Mouse (Mus musculus) limb, embryonic 13.5 days (tissue): Measurements from ENCODE around the gene Vmn1r181. TPM values are rescaled to one million over a fixed set of nuclear protein-coding genes. Genes with fewer than 3 reads are reported as not detected.
"Not testable (repeated sequence)": the region's sequence is repeated elsewhere in the genome, so short reads cannot be mapped to it uniquely, and the experiment has no call there.

ENCODE experiments used
- ATAC-seq: fragments of 200-750 bp; cut with Nextera tagmentation; 2 replicates; pipeline ENCODE4 v1.8.0; 2017; ENCODE audit warnings: low read depth, moderate number of reproducible peaks, moderate TSS enrichment; ENCODE audit not compliant: low FRiP score
- H3K27ac ChIP-seq: fragments of 300-500 bp; sonication (generic); 2 replicates; pipeline ENCODE4 v1.5.1; 2015; ENCODE audit warnings: inconsistent platforms, mild to moderate bottlenecking, moderate library complexity
- H3K27me3 ChIP-seq: fragments of 300-500 bp; sonication (generic); 2 replicates; pipeline ENCODE4 v1.6.1; 2015; ENCODE audit warnings: mild to moderate bottlenecking, inconsistent platforms
- H3K36me3 ChIP-seq: fragments of 300-500 bp; sonication (generic); 2 replicates; pipeline ENCODE4 v1.6.1; 2015; ENCODE audit warnings: inconsistent platforms, mild to moderate bottlenecking, moderate library complexity
- H3K4me1 ChIP-seq: fragments of 300-500 bp; sonication (generic); 2 replicates; pipeline ENCODE4 v1.6.1; 2015; ENCODE audit warnings: inconsistent platforms
- H3K4me2 ChIP-seq: fragments of 300-500 bp; sonication (generic); replicated peaks from 2 replicates; pipeline ENCODE4 v1.6.1; 2015; ENCODE audit warnings: inconsistent platforms, mild to moderate bottlenecking, moderate library complexity
- H3K4me3 ChIP-seq: fragments of 300-500 bp; sonication (generic); 2 replicates; pipeline ENCODE4 v1.5.1; 2015; ENCODE audit warnings: moderate library complexity, mild to moderate bottlenecking, inconsistent platforms
- H3K9ac ChIP-seq: fragments of 300-500 bp; sonication (generic); 2 replicates; pipeline ENCODE4 v1.6.1; 2015; ENCODE audit warnings: mild to moderate bottlenecking, inconsistent platforms
- H3K9me3 ChIP-seq: fragments of 300-500 bp; sonication (generic); 2 replicates; pipeline ENCODE4 v1.6.1; 2016; ENCODE audit warnings: inconsistent platforms
- WGBS: fragments of 180-500 bp; shearing (Covaris S2); methylation state at CpG from one replicate; pipeline ENCODE4 v1.1.7; 2015; 5-methylcytosine and 5-hydroxymethylcytosine counted together
- polyA plus RNA-seq: library from polyadenylated mRNA; unstranded; fragments of >200 nt; fragmentation: Nextera tagmentation; extraction: Ambion mirVana; gene quantifications from 2 replicates; pipeline ENCODE4 v1.2.1, GENCODE M21; 2015

The Vmn1r181 gene
- polyA plus RNA-seq, result not detected in 2 replicates

DNA sequence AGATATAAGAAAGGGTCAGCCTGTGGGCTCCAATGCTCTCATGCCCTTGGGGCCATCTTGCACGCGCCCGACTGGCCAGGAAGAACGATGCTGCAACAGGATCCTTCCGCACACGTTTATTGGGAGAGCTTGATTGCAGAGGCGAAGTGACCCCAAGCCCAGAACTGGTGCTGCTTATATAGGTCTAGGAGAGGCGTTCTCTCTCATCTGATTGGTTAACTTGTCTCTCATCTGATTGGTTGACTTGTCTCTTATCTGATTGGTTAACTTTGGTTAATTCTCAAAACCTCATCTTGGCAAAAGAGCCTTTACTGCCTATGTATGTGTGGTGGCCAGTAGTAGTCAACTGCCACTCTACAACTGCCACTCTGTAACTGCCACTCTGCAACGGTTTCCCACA is at the start of gene Vmn1r181:
Gene Vmn1r181, plus strand, starts transcription at position 301 of the 400 bp plus-strand sequence.
- not testable (repeated sequence) for H3K4me2 ChIP-seq, H3K27ac ChIP-seq, ATAC-seq, H3K4me3 ChIP-seq, H3K36me3 ChIP-seq, H3K9ac ChIP-seq, H3K4me1 ChIP-seq, H3K27me3 ChIP-seq
- H3K9me3 ChIP-seq, result peaks cover 13% of the 10 kb centered on the region; the same call in 1 of the 2 replicates
- 85% methylated on average over 9 of the region's 9 CpGs for WGBS

DNA sequence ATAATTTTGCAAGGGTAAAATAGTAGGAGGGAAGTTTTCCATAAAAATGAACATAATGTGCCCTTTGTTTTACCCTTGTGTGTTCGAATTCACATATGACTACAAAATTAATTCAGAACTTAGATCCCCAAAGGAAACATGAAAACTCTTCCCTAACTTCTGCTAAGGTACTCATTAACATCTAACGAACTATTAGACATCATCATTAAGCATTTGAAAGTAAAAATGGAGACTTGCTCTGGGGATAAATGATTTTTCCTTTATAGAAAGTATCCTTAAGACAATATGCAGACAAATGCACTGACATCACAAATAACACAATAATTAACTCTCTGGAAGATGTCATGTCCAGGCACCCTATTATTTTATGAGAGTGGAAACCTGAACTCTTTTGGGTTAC is 47.7 kb upstream of the Vmn1r181 start, which contains the start of gene Vmn1r179:
Gene Vmn1r179, plus strand, starts transcription at position 301 of the 400 bp plus-strand sequence.
- Histone ChIP-seq H3K9ac (no peak within 1 kb of the TSS), H3K4me1 (no peaks in the 10 kb centered on the region), H3K27me3 (no peaks in the 10 kb centered on the region), H3K27ac (no peak within 1 kb of the TSS), H3K4me2 (no peak within 1 kb of the TSS), H3K36me3 (no peaks in the 10 kb centered on the region), H3K9me3 (peaks cover 19% of the 10 kb centered on the region; the same call in 1 of the 2 replicates), H3K4me3 (no peak within 1 kb of the TSS)
- WGBS, result 51% methylated on average over 2 of the region's 2 CpGs
- ATAC-seq, result no peak

- ATAC-seq, result no peak
- Histone ChIP-seq H3K9ac (no peak within 1 kb of the TSS), H3K36me3 (no peaks in the 10 kb centered on the region), H3K4me3 (no peak within 1 kb of the TSS), H3K27ac (no peak within 1 kb of the TSS), H3K9me3 (peaks cover 20% of the 10 kb centered on the region; the same call in 1 of the 2 replicates), H3K27me3 (no peaks in the 10 kb centered on the region), H3K4me1 (no peaks in the 10 kb centered on the region), H3K4me2 (no peak within 1 kb of the TSS)
These were observed 24.1 kb upstream of the Vmn1r181 start, which contains the start of gene Vmn1r180 for GRCm38 (mm10) chr7:23950332-23950731. TSS of gene Vmn1r180 (plus strand) at chr7:23950632.

DNA sequence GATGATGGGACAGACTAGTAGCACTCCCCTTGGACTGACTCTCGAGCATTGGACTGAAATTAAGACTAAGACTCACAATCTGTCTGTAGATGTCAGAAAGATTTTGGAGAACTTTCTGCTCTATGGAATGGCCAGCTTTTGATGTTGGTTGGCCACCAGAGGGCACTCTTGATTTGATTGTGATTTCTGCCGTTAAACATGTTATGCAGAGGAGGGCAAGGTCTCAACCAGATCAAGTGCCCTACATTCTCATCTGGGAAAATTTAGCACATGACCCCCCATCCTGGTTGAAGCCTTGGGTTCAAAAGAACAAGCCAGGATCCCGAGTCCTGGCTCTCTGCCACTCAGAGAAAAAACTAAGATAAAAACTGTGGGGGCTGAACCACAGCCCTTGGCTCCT is 6.4 kb upstream of the Vmn1r181 start:
- H3K4me2 ChIP-seq, H3K36me3 ChIP-seq, H3K9ac ChIP-seq, H3K27me3 ChIP-seq, H3K4me3 ChIP-seq, H3K27ac ChIP-seq, ATAC-seq, H3K4me1 ChIP-seq: not testable (repeated sequence)
- 52% methylated on average over 3 of the region's 3 CpGs for WGBS
- H3K9me3 ChIP-seq, result peaks cover 30% of the 10 kb centered on the region

DNA sequence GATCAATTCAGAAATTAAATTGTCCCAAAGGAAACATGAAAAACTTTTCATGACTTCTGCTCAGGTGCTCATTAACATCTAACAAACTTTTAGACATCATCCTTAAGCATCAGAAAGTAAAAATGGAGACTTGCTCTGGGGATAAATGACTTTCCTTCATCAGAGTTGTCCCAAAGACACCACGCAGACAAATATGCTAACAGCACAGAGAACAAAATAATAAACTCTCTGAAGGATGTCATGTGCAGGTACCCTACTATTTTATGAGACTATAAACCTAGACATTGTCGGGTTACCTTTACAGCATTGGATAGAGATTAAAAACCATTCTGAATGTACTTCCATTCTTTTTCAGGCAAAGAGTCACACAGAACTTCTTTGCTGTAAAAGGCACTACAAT is 27.0 kb downstream of the Vmn1r181 start, which contains the start of gene V1rd19:
Gene V1rd19, plus strand, starts transcription at position 301 of the 400 bp plus-strand sequence.
- no peak within 1 kb of the TSS for H3K4me2 ChIP-seq
- no peak for ATAC-seq
- H3K27ac ChIP-seq, result no peak within 1 kb of the TSS
- peaks cover 8% of the 10 kb centered on the region; the same call in 1 of the 2 replicates for H3K9me3 ChIP-seq
- WGBS, result 70% methylated on average over 2 of the region's 2 CpGs
- H3K36me3 ChIP-seq, result no peaks in the 10 kb centered on the region
- no peak within 1 kb of the TSS for H3K9ac ChIP-seq
- H3K4me3 ChIP-seq, result no peak within 1 kb of the TSS
- H3K4me1 ChIP-seq, result no peaks in the 10 kb centered on the region
- H3K27me3 ChIP-seq, result no peaks in the 10 kb centered on the region

Other genes starting within 250 kb of the Vmn1r181 start
- gene Vmn1r174, start 222.3 kb upstream of the Vmn1r181 start, polyA plus RNA-seq, result not detected in 2 replicates
- gene Vmn1r175, start 164.0 kb upstream of the Vmn1r181 start, polyA plus RNA-seq, result not detected in 2 replicates
- gene Vmn1r176, start 137.2 kb upstream of the Vmn1r181 start, polyA plus RNA-seq, result not detected in 2 replicates
- gene Vmn1r177, start 108.2 kb upstream of the Vmn1r181 start, polyA plus RNA-seq, result not detected in 2 replicates
- not detected in 2 replicates for gene Vmn1r178, start 82.6 kb upstream of the Vmn1r181 start, polyA plus RNA-seq
- gene Vmn1r179, start 47.6 kb upstream of the Vmn1r181 start, polyA plus RNA-seq, result not detected in 2 replicates
- not detected in 2 replicates for gene Vmn1r180, start 24.0 kb upstream of the Vmn1r181 start, polyA plus RNA-seq
- gene V1rd19, start 27.1 kb downstream of the Vmn1r181 start, polyA plus RNA-seq, result not detected in 2 replicates
- gene Vmn1r183, start 78.6 kb downstream of the Vmn1r181 start, polyA plus RNA-seq, result not detected in 2 replicates
- gene Zfp180, start 107.3 kb downstream of the Vmn1r181 start, polyA plus RNA-seq, result 23.0 and 25.2 TPM in 2 replicates
- gene Zfp112, start 137.7 kb downstream of the Vmn1r181 start, polyA plus RNA-seq, result 9.1 and 9.9 TPM in 2 replicates
- gene Zfp235, start 159.6 kb downstream of the Vmn1r181 start, polyA plus RNA-seq, result 21.3 and 22.0 TPM in 2 replicates
- gene Zfp114, start 200.4 kb downstream of the Vmn1r181 start, polyA plus RNA-seq, result 5.6 and 7.1 TPM in 2 replicates
- gene Zfp111, start 236.8 kb downstream of the Vmn1r181 start, polyA plus RNA-seq, result 10.5 and 11.3 TPM in 2 replicates